Mouse (Mus musculus) cerebellum, postnatal 36 days (tissue): ENCODE results near the gene Slc16a7.
A peak's percentile ranks its signal among the peaks of the same experiment; 100 is the strongest.

ENCODE experiments used
- DNase-seq, 2 experiments: peaks; one replicate each; pipeline ENCODE4 v3.0.0; 2021 to 2022; ENCODE audit warnings: mixed read lengths in 2 of 2

Slc16a7 gene

DNA sequence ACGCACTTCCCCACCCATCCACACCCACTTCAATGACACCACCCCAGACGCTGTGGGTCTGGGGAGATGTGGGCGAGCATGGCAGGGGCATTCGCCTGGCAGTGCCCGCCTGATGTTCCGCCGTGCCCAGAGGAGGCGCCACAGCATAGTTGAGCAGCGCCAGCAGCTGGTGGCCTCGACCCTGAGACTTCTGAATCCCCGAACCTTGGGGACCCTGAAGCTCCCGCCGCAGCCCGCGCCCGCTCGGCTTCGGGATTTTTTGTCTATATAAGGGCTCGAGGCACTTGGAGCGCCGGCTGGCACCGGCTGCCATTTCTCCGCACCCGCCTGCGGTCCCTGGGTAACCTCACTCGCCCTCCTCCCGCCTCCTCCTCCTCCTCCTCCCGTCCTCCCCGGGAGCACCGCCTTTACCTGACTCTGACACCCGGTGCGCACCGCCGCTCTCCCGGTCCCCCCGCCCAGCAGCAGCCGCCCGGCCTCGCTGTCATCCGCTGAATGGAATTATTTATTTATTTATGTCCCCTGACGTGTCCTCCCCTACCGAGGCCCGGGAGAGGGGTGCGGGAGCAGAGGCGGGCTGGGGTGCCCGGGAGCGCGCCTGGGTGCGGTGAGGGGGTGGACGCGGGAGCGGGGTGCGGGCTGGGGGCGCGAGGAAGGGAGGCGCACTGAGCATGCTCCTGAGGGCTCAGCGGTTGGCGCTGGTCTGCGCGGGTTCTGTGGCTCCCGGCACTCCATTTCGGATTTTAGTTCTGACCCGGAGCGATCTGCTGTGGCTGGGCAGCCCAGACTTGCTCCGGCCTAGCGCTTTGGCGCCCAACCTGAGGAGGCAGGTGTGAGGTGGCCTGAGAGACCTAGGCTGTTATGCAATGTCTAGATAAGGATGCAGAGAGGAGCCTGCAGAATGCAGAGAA, at the start of gene Slc16a7:
Gene Slc16a7, minus strand, starts transcription at position 590 of the 911 bp plus-strand sequence.
- DNase-seq, result peak; percentile 91 to 92

DNA sequence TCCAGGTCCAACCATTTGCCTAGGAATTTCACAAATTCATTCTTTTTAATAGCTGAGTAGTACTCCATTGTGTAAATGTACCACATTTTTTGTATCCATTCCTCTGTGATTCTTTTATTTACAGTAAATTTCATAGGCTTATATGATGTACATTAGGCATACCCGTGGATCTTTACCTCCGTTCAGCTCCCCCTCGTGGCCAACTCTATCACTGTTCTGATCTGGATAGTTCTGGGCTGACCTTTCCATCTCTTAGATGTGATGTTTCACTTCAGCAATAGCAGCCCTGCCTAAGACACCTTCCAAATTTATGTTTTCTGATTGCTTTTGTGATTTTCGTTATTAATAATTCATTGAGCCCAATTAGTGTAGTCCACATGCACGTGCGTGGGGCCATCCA, 29.5 kb upstream of the Slc16a7 start:
- DNase-seq, result no peak

DNA sequence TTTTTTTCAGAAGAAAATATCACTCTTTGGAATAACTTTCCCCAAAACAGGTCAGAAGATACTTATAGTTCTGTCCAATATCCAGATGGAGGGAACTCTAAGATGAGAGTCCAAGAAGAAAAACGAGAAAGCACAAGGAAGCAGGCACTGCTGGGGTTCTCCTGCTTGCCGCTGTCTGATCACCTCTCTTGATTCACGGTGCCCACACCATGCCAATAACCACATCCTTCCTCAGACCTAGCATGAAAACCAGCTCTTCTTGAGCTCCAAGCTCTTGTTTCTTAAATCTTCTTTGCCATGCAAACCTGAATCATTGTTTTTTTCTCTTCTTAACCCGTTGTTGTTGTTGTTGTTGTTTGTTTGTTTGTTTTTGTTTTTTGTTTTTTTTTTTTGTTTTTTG, 10.5 kb upstream of the Slc16a7 start:
- no peak for DNase-seq

DNA sequence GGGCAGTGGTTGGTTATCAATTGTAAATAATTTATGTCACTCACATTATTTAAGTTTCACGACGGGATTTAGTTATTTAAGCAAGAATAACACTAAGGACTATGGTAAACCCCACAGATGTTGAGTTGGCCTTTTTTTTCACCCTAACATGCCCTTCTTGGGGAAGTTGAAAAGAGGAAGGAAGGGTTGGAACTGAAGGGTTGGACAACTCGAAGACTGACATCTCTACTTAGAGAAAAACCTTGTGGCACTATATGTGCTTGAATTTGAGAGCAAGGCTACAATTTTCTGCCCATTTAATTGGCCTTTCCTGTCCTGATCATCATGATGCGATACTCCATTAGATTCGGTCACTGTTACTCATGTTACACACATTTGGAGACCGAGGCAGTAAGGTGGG, 746 bp upstream of the Slc16a7 start:
- DNase-seq, result no peak

DNA sequence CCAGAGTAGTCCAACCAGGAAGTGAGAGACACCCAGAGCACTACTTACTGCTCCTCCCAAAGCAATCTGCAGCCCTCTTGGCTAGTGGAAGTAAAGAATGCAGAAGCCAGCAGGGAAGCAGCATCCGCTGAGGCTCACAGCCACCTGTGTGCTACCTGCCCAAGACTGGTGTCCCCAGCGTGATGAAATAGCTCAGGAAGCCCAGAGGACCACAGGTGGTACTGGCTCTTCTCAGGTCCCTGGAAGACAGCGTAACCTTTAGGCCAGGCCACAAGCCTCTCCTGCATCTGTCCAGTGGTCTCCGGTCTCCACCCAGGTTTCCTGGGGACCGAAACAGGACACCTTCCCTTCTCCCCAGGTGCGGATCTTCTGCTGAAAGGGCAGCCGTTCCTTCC, 787 bp downstream of the Slc16a7 start:
- peak; percentile 37 to 47 for DNase-seq

DNA sequence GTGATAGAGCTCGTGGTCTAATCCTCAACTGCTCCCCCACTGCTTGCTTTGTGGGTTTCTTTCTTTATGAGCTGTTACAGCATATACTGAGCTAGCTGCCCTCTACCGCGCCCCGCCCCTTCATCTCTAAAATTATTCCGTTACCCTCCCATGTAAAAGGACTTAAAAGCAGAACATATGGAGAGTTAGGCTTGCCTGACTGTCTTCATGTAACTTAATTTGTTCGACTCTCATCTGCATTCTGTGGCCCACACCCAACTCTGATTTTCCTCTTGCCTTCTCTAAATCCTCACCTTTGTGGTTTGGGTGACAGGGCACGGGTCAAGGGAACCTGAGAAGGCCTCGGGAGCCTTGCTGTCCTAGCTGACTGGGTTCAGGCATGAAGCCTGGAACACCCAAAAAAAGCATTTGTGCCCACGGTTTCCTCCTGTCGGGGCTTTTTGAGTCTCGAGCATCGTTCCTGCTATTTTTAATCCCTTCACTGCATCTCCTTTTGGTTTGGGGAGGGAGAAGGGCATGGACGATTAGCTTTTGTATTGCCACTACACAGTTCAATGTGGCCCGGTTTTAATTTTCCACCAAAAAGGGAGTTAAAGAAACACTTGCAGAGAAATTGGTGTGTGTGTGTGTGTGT, 1.4 kb downstream of the Slc16a7 start:
- DNase-seq, result no peak

DNA sequence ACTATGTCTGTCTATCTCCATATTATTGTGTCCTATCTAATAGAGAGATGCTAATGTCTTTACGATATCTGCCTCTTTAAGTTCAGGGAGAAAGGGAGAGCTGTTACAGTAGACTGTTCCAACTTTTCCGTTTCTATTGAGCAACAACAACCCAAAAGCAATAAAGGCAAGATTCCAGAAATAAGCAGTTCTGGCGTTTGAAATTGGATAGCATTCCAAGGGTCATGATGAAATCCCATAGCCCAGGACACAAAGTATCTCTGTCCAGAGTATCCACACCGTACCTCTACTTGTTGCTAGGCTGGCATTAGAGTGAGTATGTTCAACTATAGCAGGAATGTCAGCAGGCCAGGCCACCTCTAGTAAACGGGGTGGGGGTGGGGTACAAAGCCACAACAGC, 13.7 kb downstream of the Slc16a7 start:
- no peak for DNase-seq

DNA sequence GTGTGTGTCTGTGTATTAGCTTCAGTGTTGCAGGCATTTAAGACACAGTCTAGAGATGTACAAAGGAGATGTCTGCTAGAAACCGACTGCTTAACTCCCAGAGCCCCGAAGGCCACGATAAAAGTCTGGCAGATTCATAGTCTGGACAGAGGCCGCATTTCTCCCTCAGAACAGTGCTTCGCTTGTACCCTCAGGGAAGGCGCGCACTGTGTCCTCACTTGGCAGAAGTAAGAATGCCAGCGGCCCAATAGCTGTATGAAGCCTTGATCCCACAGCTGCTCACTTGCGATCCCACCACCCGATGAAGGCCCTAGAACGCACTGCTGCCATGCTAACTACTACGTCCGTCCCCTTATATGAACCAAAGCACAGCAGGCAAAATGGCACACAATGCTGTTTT, 16.6 kb downstream of the Slc16a7 start:
- no peak for DNase-seq

DNA sequence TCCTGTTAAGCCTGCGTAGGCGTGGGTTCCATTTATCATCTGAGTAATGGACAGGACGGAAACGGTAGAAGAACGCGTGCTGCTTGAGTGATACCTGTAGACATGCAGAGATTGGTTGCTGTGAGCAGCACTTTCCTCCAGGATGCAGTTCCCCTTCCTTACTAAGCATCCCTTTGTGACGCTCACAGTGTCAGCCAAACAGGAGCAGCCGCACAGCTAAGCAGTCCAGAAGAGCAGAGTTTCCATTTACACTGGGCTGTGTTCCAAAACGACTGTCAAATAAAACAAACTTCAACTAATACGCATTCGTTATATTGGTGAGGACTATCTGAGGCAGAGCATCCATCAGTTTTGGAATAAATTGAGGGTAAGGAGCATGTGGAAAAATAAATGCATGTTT, 17.8 kb downstream of the Slc16a7 start:
- DNase-seq, result no peak

DNA sequence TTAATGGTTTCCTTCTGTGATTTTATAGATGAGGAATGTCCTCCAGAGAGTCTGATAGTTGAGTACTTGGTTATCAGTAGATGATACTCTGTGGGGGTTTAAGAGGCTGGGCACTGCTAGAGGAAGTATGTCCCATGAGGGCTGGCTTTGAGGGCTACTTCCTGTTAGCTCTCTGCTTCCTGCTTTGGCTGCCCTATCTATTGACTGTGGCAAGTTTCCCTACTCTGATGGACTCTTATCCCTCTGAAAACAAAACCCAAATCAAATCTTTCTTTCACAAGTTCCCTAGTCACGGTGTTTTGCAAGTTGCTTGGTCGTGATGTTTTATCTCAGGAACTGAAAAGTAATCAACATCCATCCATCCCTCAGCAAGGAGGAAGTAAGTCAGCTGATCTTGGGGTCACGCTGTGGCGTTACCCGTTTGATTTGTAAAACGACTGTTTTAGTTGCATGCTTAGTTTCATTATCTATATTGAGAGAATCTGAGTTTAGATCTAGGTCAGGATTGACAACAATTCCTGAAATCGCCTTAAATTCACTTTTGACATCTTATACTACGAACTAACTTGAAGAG, 19.1 kb downstream of the Slc16a7 start:
- no peak for DNase-seq

DNA sequence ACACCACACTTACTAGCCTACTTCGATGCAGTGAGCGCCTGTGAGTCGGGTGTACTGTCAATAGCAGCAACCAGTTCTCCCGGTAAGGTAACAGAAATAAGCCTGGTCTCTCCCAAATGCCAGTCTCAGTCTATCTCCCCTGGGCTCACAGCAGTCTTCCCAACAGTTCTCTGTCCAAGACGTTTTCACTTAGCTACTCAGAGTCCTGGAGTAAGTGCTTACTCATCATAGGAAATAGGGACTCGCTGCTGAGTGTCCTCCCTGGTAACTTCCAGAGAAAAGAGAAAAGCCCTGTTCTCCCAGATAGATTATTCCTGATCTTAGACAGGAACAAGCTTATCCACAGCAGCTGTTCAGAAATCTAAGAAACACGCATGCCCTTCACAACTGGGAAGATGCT, 30.8 kb downstream of the Slc16a7 start:
- no peak for DNase-seq

DNA sequence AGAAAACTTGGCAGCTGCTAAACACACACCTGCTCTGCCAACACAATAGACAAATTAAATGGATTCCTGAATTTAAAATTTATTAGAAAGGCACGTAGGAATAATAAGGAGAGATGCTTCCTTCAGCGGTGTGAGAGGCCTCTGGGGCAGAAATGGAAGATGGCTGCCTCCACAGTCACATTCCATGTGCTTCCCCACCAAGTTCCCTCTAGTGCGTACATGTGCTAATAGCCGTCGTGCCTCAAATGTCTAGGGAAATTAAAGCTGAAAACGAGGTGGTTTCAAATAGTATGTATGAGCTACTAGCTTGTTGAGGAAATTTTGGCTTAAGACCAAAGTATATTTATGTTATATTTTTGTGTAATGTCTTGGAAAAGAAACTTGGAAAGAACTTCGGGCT, 36.5 kb downstream of the Slc16a7 start:
- no peak for DNase-seq

DNA sequence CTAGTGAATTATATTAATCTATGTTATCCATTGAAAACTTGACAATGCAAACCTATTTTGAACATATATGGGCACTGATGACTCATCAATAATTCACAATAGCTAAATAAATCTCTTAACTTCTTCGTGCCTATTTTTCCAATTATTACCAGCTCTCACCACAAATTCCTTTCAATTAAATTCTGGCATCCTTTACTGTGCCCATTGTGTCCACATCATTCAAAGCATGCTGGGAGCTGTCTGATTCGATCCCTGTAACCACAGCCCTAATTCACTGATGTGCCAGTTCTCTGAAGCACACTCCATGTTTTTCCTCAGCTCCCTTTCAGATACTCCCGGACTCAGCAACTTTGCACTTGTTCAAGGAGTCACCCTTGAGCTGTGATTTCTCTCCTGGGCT, 41.1 kb downstream of the Slc16a7 start:
- DNase-seq, result no peak

DNA sequence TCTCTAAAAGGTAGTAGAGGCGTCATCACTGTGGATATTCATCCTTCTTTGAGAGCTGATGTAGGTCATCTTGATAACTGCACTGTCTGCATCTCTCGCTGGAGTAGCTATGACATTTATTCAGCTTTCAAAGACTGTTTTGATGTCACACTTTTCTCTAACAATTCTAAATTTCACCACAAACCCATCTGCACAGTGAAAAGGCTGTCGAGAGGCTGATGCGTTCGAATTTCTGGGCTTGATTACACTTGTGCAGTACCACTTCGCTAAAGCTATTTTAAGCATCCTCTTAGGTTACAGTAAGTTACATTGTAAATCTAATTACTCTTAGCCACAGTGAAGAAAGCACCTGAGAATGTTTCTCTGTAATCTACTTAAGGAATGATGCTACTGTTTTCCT, 42.1 kb downstream of the Slc16a7 start:
- DNase-seq, result no peak

DNA sequence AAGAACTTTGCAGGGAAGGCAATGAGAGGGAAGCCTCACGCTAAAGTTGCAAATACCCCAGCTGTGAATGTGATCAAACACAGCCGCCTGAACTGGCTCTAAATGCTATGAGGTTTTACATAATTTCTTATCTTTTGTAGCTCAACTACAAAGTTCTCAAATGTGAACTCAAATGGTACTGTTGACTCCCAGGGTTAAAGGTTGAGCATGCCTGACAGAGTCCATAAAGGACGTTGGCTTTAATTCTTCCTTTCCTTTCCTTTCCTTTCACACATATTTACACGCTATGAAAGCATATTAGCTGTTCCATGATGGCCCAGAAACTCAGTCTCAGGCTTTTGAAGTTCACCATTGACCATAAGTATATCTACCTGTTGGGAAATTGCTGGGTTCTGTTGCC, 42.9 kb downstream of the Slc16a7 start:
- no peak for DNase-seq

DNA sequence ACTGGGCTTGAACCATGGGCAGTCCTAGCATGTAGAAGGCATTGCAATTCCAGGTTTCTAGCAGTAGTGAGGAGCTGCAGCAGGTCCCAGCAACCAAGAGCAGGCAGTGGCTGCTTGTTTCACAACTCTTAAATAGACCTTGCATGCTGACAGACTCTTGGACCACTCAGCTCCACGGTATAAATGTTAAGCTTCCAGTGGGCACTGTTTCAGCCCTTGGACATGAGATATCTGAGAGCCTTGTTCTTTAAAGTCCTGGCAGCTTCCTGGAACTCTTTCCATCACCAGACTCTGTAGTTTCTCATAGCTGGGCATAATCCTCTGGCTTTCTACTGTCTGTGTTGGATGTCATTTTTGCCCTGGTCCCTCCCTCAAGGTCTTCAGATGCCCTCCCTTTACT, 43.7 kb downstream of the Slc16a7 start:
- no peak for DNase-seq

DNA sequence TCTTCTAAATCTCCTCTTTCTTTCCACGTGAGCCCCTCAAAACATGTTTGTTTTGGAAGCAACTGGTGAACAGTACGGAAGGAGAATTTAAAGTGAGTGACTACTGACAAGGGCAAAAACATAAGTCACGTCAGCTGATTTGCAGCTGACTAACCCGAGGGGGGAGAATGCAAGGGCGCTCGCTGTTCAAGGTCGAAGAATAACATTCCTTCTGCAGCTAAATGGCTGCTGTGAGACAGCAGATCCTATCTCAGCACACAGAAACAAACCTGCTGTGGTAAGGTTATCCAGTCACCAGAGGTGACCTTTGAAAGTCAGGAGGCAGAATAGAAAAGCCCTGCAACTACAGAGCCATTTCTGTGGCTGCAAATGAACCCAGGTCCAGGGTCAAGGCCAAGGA, 47.1 kb downstream of the Slc16a7 start:
- DNase-seq, result no peak

DNA sequence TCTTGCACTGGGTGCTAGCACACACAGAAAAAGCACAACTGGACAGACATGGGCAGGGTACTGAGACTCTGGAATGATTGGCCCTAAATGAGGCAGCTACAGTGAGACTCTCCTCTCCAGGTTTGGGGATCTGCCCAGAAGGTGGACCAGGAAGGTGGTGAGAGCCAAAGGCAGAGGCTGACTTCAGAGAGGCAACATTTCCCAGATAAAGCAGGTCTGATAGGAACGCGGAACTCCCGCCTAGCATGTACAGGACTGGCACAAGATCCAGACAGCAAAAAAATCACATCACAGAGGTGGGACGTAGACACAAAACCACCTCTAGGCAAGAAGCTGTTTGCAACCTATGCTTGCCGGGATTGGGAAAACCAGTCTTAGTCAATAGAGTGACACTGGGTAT, 55.5 kb downstream of the Slc16a7 start:
- DNase-seq, result no peak

DNA sequence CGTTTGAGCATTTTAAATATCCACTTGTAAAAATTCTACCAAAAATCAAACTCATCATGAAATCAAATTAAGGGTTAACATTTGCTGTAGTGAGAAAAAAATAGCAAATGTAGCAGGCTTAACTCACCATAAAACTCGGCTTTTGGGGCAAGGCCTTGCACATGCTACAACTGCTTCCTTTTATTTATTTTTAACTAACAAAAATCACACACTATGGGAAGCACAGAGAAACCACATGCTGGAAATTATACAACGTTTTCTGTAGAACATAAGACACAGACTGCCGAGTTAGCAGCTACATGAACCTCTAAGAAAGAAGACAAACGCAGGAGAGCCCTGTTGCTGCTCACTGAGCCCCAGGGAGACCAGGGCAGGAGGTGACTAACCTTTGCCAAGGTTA, 57.9 kb downstream of the Slc16a7 start:
- DNase-seq, result no peak

DNA sequence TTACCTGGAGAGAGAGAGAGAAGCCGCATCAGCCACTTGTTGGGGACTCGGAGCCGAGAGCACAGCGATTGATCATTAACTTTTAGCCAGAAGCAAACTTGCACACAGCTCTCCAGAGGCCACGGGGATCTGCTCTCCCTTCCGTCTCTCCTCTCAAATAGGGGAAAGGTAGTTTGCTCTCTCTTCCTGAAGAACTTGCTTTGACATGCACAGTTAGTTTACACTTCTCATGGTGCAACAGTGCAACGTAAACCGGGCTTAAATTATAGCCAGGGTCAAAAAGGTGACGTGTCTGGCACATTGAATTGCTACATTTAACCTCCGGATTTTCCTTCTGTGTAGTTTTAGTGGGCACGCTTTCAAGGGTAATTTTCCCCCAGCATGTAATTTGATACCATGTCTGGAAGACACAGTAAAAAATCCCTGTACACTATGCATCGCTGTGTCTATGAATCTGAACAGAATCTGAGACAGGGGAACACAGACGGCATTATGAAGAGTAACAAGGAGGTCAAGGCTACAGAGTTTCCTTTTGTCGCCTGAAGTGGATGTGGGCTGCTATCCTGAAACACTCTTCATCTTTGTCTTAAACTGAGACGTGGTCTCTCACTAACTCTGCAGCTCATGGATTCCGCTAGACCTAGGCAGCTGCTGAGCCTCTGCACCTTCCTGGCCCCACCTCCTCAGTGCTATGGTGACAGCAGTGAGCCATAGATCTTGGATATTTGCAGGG, 60.8 kb downstream of the Slc16a7 start:
- DNase-seq, result no peak

DNA sequence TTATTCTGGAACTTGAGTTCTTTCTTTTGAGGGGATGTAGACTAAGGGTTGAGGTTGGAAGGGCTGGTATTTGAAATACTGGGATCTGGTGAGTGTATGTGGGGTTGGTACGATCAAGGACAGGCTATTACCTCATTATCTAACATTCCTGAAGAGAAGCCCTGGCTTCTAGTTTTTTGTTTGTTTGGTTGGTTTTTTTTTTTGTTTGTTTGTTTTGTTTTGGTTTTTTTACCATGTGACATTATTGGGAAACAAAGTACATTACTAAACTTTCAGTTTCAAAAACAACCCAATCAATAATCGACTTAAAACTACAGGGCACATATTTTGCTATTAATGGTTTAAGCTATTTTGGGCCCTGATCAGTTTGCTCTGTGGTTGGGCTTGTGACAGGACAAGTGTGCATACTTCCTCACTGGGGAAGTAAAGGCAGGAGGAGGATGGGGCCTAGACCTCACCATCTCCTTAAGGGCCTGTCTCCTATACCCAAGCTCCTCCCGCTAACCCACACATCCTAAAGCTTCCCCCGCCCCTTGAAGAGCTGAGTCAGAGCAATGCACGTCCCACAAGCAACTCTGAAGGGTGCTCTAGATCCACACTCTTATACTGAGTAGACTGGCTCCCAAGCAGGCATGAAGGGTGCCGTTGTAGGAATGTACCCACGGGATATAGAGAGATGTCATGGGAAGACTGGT, 64.2 kb downstream of the Slc16a7 start:
- DNase-seq, result no peak

DNA sequence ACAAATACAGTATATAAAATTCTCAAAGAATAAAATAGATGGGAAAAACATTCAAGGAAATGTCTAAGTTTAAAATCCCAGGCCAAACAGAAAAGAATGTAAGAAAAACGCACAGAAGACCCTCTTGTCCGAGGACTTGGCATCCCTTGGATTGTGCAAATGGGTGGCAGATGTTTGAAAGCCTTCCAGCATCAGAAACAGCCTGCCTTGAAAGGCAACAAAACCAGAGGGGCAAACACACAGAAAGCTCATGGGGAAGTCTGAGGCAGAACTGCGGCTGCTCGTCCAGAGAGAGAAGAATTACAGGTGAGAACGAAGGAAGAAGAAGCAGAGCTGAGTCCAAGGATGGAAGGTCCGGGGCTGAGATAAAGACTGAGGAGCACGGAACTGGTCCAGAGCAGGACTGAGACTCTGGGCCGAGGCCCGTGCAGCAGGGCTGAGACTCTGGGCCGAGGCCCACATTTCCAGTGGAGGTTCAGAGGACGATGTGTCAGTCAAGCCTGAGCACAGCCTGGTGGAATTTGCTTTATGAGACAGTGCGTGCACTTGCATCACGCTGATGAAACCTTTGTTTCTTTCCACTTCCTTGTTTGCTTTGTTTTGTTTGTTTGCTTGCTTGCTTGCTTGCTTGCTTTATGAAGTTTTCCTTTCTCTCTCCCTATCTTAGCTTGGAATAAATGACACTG, 65.0 kb downstream of the Slc16a7 start:
- no peak for DNase-seq
